In genomic region chr17:84435012-84435411, GRCm38 (mm10) we compare ENCODE assay signal across 16 mouse cellular contexts.
"Had no signal": no experiment of that assay in that cellular context is flagged by ENCODE, and none has a peak within 500 bp of the region (broad histone marks: within the 10 kb centered on the region; RNA-seq: fewer than 3 reads in every experiment).

No protein-coding gene starts in this region.

- H3K4me1 ChIP-seq: limb, embryonic 12.5 days; liver, embryonic 13.5 days; lung, embryonic 15.5 days; midbrain, embryonic 12.5 days; neural tube, embryonic 13.5 days had no signal

- H3K9ac ChIP-seq: limb, embryonic 12.5 days; liver, embryonic 13.5 days; liver, postnatal 0 days; lung, embryonic 15.5 days; midbrain, embryonic 12.5 days; neural tube, embryonic 13.5 days had no signal

- DNase-seq: kidney, adult 11 months; kidney, adult 9 months; kidney, postnatal 36 days; layer of hippocampus, adult 9-11 months; layer of hippocampus, postnatal 36 days; liver; liver, embryonic 13.5 days; liver, postnatal 0 days; retina, postnatal 1 day; thymus, postnatal 4 days had no signal

- H3K9me3 ChIP-seq: limb, embryonic 12.5 days; liver, embryonic 13.5 days; lung, embryonic 15.5 days; midbrain, embryonic 12.5 days; neural tube, embryonic 13.5 days had no signal

- ATAC-seq: liver, postnatal 0 days; midbrain, embryonic 16.5 days had no signal

- H3K4me2 ChIP-seq: limb, embryonic 12.5 days; liver, embryonic 13.5 days; lung, embryonic 15.5 days; midbrain, embryonic 12.5 days; neural tube, embryonic 13.5 days had no signal

- H3K27ac ChIP-seq: kidney, postnatal 0 days; limb, embryonic 12.5 days; liver, embryonic 13.5 days; lung, embryonic 15.5 days; midbrain, embryonic 12.5 days; neural tube, embryonic 13.5 days had no signal

- H3K27me3 ChIP-seq: limb, embryonic 12.5 days; liver, embryonic 13.5 days; lung, embryonic 15.5 days; midbrain, embryonic 12.5 days; neural tube, embryonic 13.5 days had no signal

- H3K4me3 ChIP-seq: limb, embryonic 12.5 days; liver, embryonic 13.5 days; lung, embryonic 15.5 days; midbrain, embryonic 12.5 days; neural tube, embryonic 13.5 days had no signal
